ENCODE assay signal across 8 mouse cellular contexts in the genomic region with DNA sequence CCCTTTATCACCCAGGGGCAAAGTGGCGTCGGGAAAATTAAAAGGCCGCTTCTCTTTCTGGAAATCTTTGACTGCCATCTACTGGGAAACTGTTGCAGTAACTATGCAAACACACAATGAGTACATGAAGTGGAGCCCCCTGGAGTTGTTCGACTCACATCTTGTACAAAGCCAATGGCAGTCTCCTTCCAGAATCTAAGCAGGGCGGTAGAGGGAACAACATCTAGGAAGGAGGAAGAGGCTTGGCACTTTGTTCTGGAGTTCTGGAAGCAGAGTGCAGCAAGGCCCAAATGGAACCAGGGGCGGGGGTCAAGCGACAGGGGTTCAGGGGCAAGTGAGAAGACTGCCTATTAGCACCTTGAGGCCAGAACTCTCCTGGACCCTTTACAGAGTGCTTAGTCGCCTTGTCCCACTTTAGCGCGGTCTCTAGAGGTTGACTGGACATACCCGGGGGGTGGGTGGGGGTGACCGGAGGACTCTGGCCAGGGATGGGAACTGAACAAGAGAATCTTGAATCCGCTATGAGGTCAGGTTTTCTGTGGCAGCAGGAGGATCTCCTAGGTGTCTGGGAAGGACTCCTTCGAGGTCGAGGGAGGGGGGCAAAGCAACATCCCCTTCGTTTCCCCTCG. TPM values are rescaled to one million over a fixed set of nuclear protein-coding genes. Genes with fewer than 3 reads are reported as not detected.
DNase-seq lines count a peak whose midpoint lies in the region; ATAC-seq lines count a peak whose summit lies in the region.

No protein-coding gene starts in this region.

- H3K36me3 ChIP-seq in forebrain, embryonic 12.5 days (replicated peaks): no peaks in the 10 kb centered on the region
- H3K36me3 ChIP-seq in intestine, embryonic 14.5 days (ENCODE audit: control insufficient read depth, insufficient read depth, low read length): peaks cover 10% of the 10 kb centered on the region; the same call in 1 of the 2 replicates
- H3K36me3 ChIP-seq in liver, embryonic 15.5 days (replicated peaks): no peaks in the 10 kb centered on the region
- H3K36me3 ChIP-seq in neural tube, embryonic 15.5 days: no peaks in the 10 kb centered on the region

- peak; percentile 47 for DNase-seq in layer of hippocampus, adult 11-12 months (ENCODE audit: low spot score)
- DNase-seq in layer of hippocampus, postnatal 36 days: no peak
- peak; percentile 79 for DNase-seq in MN1 (ENCODE audit: low spot score)
- DNase-seq in intestine, embryonic 14.5 days (ENCODE audit: low spot score): peak; percentile 82
- no peak for DNase-seq in urinary bladder, postnatal 36 days (ENCODE audit: low spot score in 2 of 2)

- H3K27ac ChIP-seq in forebrain, embryonic 12.5 days: peak overlapping the region; percentile 89
- peak overlapping the region; percentile 97 for H3K27ac ChIP-seq in intestine, embryonic 14.5 days (ENCODE audit: low read depth)
- peak overlapping the region; percentile 79 for H3K27ac ChIP-seq in liver, embryonic 15.5 days (replicated peaks)
- peak overlapping the region; percentile 83 for H3K27ac ChIP-seq in neural tube, embryonic 15.5 days (replicated peaks)

- H3K4me2 ChIP-seq in forebrain, embryonic 12.5 days: peak overlapping the region; percentile 96
- H3K4me2 ChIP-seq in intestine, embryonic 14.5 days (ENCODE audit: low read length): peak overlapping the region; percentile 85
- H3K4me2 ChIP-seq in liver, embryonic 15.5 days: peak overlapping the region; percentile 67
- H3K4me2 ChIP-seq in neural tube, embryonic 15.5 days: peak overlapping the region; percentile 99

- WGBS in forebrain, embryonic 12.5 days: under 1% methylated on average over 17 of the region's 17 CpGs
- WGBS in intestine, embryonic 14.5 days: 2% methylated on average over 17 of the region's 17 CpGs
- 2% methylated on average over 17 of the region's 17 CpGs for WGBS in liver, embryonic 15.5 days (ENCODE audit: insufficient replicate concordance)
- WGBS in neural tube, embryonic 15.5 days: 2% methylated on average over 17 of the region's 17 CpGs

- H3K27me3 ChIP-seq in forebrain, embryonic 12.5 days: peaks cover 9% of the 10 kb centered on the region; the same call in 1 of the 2 replicates
- no peaks in the 10 kb centered on the region for H3K27me3 ChIP-seq in intestine, embryonic 14.5 days (replicated peaks; ENCODE audit: control insufficient read depth, insufficient read depth, low read length)
- H3K27me3 ChIP-seq in liver, embryonic 15.5 days: peaks cover 73% of the 10 kb centered on the region
- H3K27me3 ChIP-seq in neural tube, embryonic 15.5 days (replicated peaks): no peaks in the 10 kb centered on the region

- peaks cover 27% of the 10 kb centered on the region for H3K4me1 ChIP-seq in forebrain, embryonic 12.5 days
- peaks cover 25% of the 10 kb centered on the region for H3K4me1 ChIP-seq in intestine, embryonic 14.5 days (replicated peaks; ENCODE audit: control insufficient read depth, insufficient read depth, low read length)
- peaks cover 34% of the 10 kb centered on the region for H3K4me1 ChIP-seq in liver, embryonic 15.5 days (replicated peaks)
- peaks cover 29% of the 10 kb centered on the region for H3K4me1 ChIP-seq in neural tube, embryonic 15.5 days

- H3K9ac ChIP-seq in forebrain, embryonic 12.5 days: peak overlapping the region; percentile 89
- peak overlapping the region; percentile 91 for H3K9ac ChIP-seq in intestine, embryonic 14.5 days (ENCODE audit: low read length)
- peak overlapping the region; percentile 61 for H3K9ac ChIP-seq in liver, embryonic 15.5 days
- H3K9ac ChIP-seq in neural tube, embryonic 15.5 days (replicated peaks): peak overlapping the region; percentile 77

- peak; percentile 19 for ATAC-seq in forebrain, embryonic 12.5 days (ENCODE audit: low FRiP score)
- peak; percentile 7; the same call in 1 of the 2 replicates for ATAC-seq in intestine, embryonic 14.5 days (replicated peaks; ENCODE audit: low FRiP score, low TSS enrichment, low read depth)
- no peak for ATAC-seq in liver, embryonic 15.5 days (ENCODE audit: insufficient read depth)
- peak; percentile 28 for ATAC-seq in neural tube, embryonic 15.5 days (ENCODE audit: low FRiP score)

- peak overlapping the region; percentile 62 for H3K4me3 ChIP-seq in forebrain, embryonic 12.5 days (replicated peaks)
- H3K4me3 ChIP-seq in intestine, embryonic 14.5 days (ENCODE audit: low read depth, low read length): peak overlapping the region; percentile 90
- H3K4me3 ChIP-seq in liver, embryonic 15.5 days (replicated peaks): peak overlapping the region; percentile 63
- H3K4me3 ChIP-seq in neural tube, embryonic 15.5 days (replicated peaks): peak overlapping the region; percentile 65

- no peaks in the 10 kb centered on the region for H3K9me3 ChIP-seq in forebrain, embryonic 12.5 days
- H3K9me3 ChIP-seq in intestine, embryonic 14.5 days (ENCODE audit: control insufficient read depth, low read length): no peaks in the 10 kb centered on the region
- H3K9me3 ChIP-seq in liver, embryonic 15.5 days (replicated peaks): no peaks in the 10 kb centered on the region
- H3K9me3 ChIP-seq in neural tube, embryonic 15.5 days (replicated peaks): no peaks in the 10 kb centered on the region

RNA-seq across cellular contexts. Expression of a gene that starts 0.6 kb away (rescaled TPM):
- 10 to 100 TPM; 71.4 to 72.1 TPM for total RNA-seq in layer of hippocampus, postnatal 36 days (2021)
- 214 and 247 TPM in 2 replicates for polyA plus RNA-seq in forebrain, embryonic 12.5 days (2016; fragmentation: Nextera tagmentation; extraction: Ambion mirVana)
- 467 and 480 TPM in 2 replicates for polyA plus RNA-seq in intestine, embryonic 14.5 days (2014; fragmentation: Nextera tagmentation; extraction: Ambion mirVana)
- polyA plus RNA-seq in liver, embryonic 15.5 days (2015; fragmentation: Nextera tagmentation; extraction: Ambion mirVana): 249 and 305 TPM in 2 replicates
- 151 and 215 TPM in 2 replicates for polyA plus RNA-seq in neural tube, embryonic 15.5 days (2015; fragmentation: Nextera tagmentation; extraction: Ambion mirVana)

RNA-seq across cellular contexts. Expression of a gene that starts 16.5 kb away (rescaled TPM):
- total RNA-seq in layer of hippocampus, postnatal 36 days (2021): 1 to 10 TPM; 2.7 to 3.3 TPM
- 355 and 367 TPM in 2 replicates for polyA plus RNA-seq in forebrain, embryonic 12.5 days (2016; fragmentation: Nextera tagmentation; extraction: Ambion mirVana)
- 248 and 272 TPM in 2 replicates for polyA plus RNA-seq in intestine, embryonic 14.5 days (2014; fragmentation: Nextera tagmentation; extraction: Ambion mirVana)
- polyA plus RNA-seq in liver, embryonic 15.5 days (2015; fragmentation: Nextera tagmentation; extraction: Ambion mirVana): 182 and 184 TPM in 2 replicates
- polyA plus RNA-seq in neural tube, embryonic 15.5 days (2015; fragmentation: Nextera tagmentation; extraction: Ambion mirVana): 25.8 and 71.2 TPM in 2 replicates

RNA-seq across cellular contexts. Expression of a gene that starts 48.6 kb away (rescaled TPM):
- not detected for total RNA-seq in layer of hippocampus, postnatal 36 days (2021)
- polyA plus RNA-seq in forebrain, embryonic 12.5 days (2016; fragmentation: Nextera tagmentation; extraction: Ambion mirVana): 0.04 and 0.29 TPM in 2 replicates
- polyA plus RNA-seq in intestine, embryonic 14.5 days (2014; fragmentation: Nextera tagmentation; extraction: Ambion mirVana): 0.70 and 0.84 TPM in 2 replicates
- 0.29 and 0.46 TPM in 2 replicates for polyA plus RNA-seq in liver, embryonic 15.5 days (2015; fragmentation: Nextera tagmentation; extraction: Ambion mirVana)
- polyA plus RNA-seq in neural tube, embryonic 15.5 days (2015; fragmentation: Nextera tagmentation; extraction: Ambion mirVana): 0.09 and 0.22 TPM in 2 replicates

RNA-seq across cellular contexts. Expression of a gene that starts 57.6 kb away (rescaled TPM):
- 1 to 10 TPM in 1 of 2 experiments, under 1 TPM in 1; 0.96 to 1.1 TPM for total RNA-seq in layer of hippocampus, postnatal 36 days (2021)
- polyA plus RNA-seq in forebrain, embryonic 12.5 days (2016; fragmentation: Nextera tagmentation; extraction: Ambion mirVana): 0.24 and 0.47 TPM in 2 replicates
- polyA plus RNA-seq in intestine, embryonic 14.5 days (2014; fragmentation: Nextera tagmentation; extraction: Ambion mirVana): 0.22 TPM in 1 of 2 replicates, not detected in the other
- polyA plus RNA-seq in liver, embryonic 15.5 days (2015; fragmentation: Nextera tagmentation; extraction: Ambion mirVana): not detected in 2 replicates
- polyA plus RNA-seq in neural tube, embryonic 15.5 days (2015; fragmentation: Nextera tagmentation; extraction: Ambion mirVana): 2.2 and 3.0 TPM in 2 replicates

Comparison
In these comparisons a context has a peak if more than half of its experiments do, and no peak if none do; other contexts are left out.
1. DNase-seq: peak in layer of hippocampus, adult 11-12 months (single experiment), MN1 (single experiment) and intestine, embryonic 14.5 days (single experiment); none in layer of hippocampus, postnatal 36 days (0 of 2) and urinary bladder, postnatal 36 days (0 of 2).
2. Peak in every context shown above with its lines, with median percentiles within 50 percentile points of each other: H3K27ac ChIP-seq, H3K4me2 ChIP-seq, H3K4me3 ChIP-seq and H3K9ac ChIP-seq.